16 mouse cellular contexts compared by ENCODE assay signal in genomic region chr6:125578647-125579011, GRCm38 (mm10). TPM values are rescaled to one million over a fixed set of nuclear protein-coding genes. Genes with fewer than 3 reads are reported as not detected.
DNase-seq lines count a peak whose midpoint lies in the region; ATAC-seq and TF ChIP-seq lines count a peak whose summit lies in the region.
"Had no signal": no experiment of that assay in that cellular context is flagged by ENCODE, and none has a peak within 500 bp of the region (broad histone marks: within the 10 kb centered on the region; RNA-seq: fewer than 3 reads in every experiment).

No protein-coding gene starts in this region.

- H3K36me3 ChIP-seq in hindbrain, embryonic 10.5 days, result no peaks in the 10 kb centered on the region
- H3K36me3 ChIP-seq in hindbrain, embryonic 12.5 days, result no peaks in the 10 kb centered on the region
- H3K36me3 ChIP-seq in ES-Bruce4 (ENCODE audit: control insufficient read depth, insufficient read depth, low read length, poor library complexity, severe bottlenecking), result no peaks in the 10 kb centered on the region
- H3K36me3 ChIP-seq in hindbrain, embryonic 14.5 days (replicated peaks; ENCODE audit: control insufficient read depth, insufficient read depth), result no peaks in the 10 kb centered on the region
- no peaks in the 10 kb centered on the region for H3K36me3 ChIP-seq in midbrain, embryonic 15.5 days (replicated peaks)
- H3K36me3 ChIP-seq: G1E; heart, embryonic 15.5 days; kidney, embryonic 15.5 days had no signal

- peak overlapping the region; percentile 70 for H3K27ac ChIP-seq in hindbrain, embryonic 10.5 days
- H3K27ac ChIP-seq in hindbrain, embryonic 12.5 days, result no peak overlapping the region
- peak overlapping the region; percentile 88 for H3K27ac ChIP-seq in ES-Bruce4 (ENCODE audit: insufficient read depth, low read length)
- H3K27ac ChIP-seq in hindbrain, embryonic 14.5 days, result no peak overlapping the region
- H3K27ac ChIP-seq in midbrain, embryonic 15.5 days, result peak overlapping the region; percentile 14; the same call in 1 of the 2 replicates
- H3K27ac ChIP-seq: kidney, embryonic 15.5 days had no signal

- no peak overlapping the region for H3K9ac ChIP-seq in hindbrain, embryonic 12.5 days
- no peak overlapping the region for H3K9ac ChIP-seq in ES-Bruce4 (ENCODE audit: low read depth, poor library complexity, severe bottlenecking)
- H3K9ac ChIP-seq in hindbrain, embryonic 14.5 days, result no peak overlapping the region
- no peak overlapping the region for H3K9ac ChIP-seq in midbrain, embryonic 15.5 days
- H3K9ac ChIP-seq: heart, embryonic 15.5 days; kidney, embryonic 15.5 days had no signal

- TF ChIP-seq CTCF in ES-Bruce4 (IDR thresholded peaks at IDR 0.05; ENCODE audit: low read depth, low read length), result no peak

- ATAC-seq in hindbrain, embryonic 12.5 days (ENCODE audit: low FRiP score), result no peak
- ATAC-seq in hindbrain, embryonic 14.5 days (ENCODE audit: low FRiP score), result peak; percentile 25; the same call in 1 of the 2 replicates
- ATAC-seq in midbrain, embryonic 15.5 days (replicated peaks), result peak; percentile 66
- ATAC-seq in megakaryocyte, adult 5-6 weeks (ENCODE audit: poor library complexity, severe bottlenecking), result no peak

- no peaks in the 10 kb centered on the region for H3K27me3 ChIP-seq in hindbrain, embryonic 10.5 days (ENCODE audit: insufficient read depth, poor library complexity, severe bottlenecking)
- no peaks in the 10 kb centered on the region for H3K27me3 ChIP-seq in hindbrain, embryonic 12.5 days
- H3K27me3 ChIP-seq in ES-Bruce4 (ENCODE audit: control insufficient read depth, insufficient read depth, low read length, poor library complexity, severe bottlenecking), result no peaks in the 10 kb centered on the region
- no peaks in the 10 kb centered on the region for H3K27me3 ChIP-seq in hindbrain, embryonic 14.5 days (ENCODE audit: control insufficient read depth, insufficient read depth, low read length)
- H3K27me3 ChIP-seq in midbrain, embryonic 15.5 days (replicated peaks), result no peaks in the 10 kb centered on the region
- H3K27me3 ChIP-seq: heart, embryonic 15.5 days; kidney, embryonic 15.5 days had no signal

- no peak overlapping the region for H3K4me2 ChIP-seq in hindbrain, embryonic 12.5 days (replicated peaks)
- no peak overlapping the region for H3K4me2 ChIP-seq in hindbrain, embryonic 14.5 days (replicated peaks)
- no peak overlapping the region for H3K4me2 ChIP-seq in midbrain, embryonic 15.5 days
- H3K4me2 ChIP-seq: heart, embryonic 15.5 days; kidney, embryonic 15.5 days; liver, embryonic 11.5 days had no signal

- WGBS in hindbrain, embryonic 10.5 days, result 72% methylated on average over 7 of the region's 7 CpGs
- WGBS in hindbrain, embryonic 12.5 days, result 72% methylated on average over 7 of the region's 7 CpGs
- 63% methylated on average over 7 of the region's 7 CpGs for WGBS in hindbrain, embryonic 14.5 days
- 44% methylated on average over 7 of the region's 7 CpGs for WGBS in midbrain, embryonic 15.5 days

- H3K9me3 ChIP-seq in hindbrain, embryonic 10.5 days, result no peaks in the 10 kb centered on the region
- H3K9me3 ChIP-seq in hindbrain, embryonic 12.5 days (replicated peaks), result no peaks in the 10 kb centered on the region
- H3K9me3 ChIP-seq in ES-Bruce4 (replicated peaks; ENCODE audit: control insufficient read depth, insufficient read depth, low read length, poor library complexity, severe bottlenecking), result no peaks in the 10 kb centered on the region
- no peaks in the 10 kb centered on the region for H3K9me3 ChIP-seq in hindbrain, embryonic 14.5 days (ENCODE audit: control insufficient read depth, low read length)
- no peaks in the 10 kb centered on the region for H3K9me3 ChIP-seq in midbrain, embryonic 15.5 days
- H3K9me3 ChIP-seq: heart, embryonic 15.5 days; kidney, embryonic 15.5 days had no signal

- peaks cover 17% of the 10 kb centered on the region for H3K4me1 ChIP-seq in hindbrain, embryonic 10.5 days (replicated peaks)
- H3K4me1 ChIP-seq in hindbrain, embryonic 12.5 days, result peaks cover 7% of the 10 kb centered on the region
- H3K4me1 ChIP-seq in ES-Bruce4 (ENCODE audit: control insufficient read depth, insufficient read depth, low read length), result peaks cover 5% of the 10 kb centered on the region
- peaks cover 4% of the 10 kb centered on the region; the same call in 1 of the 2 replicates for H3K4me1 ChIP-seq in hindbrain, embryonic 14.5 days (replicated peaks; ENCODE audit: control insufficient read depth, insufficient read depth, low read length)
- H3K4me1 ChIP-seq in midbrain, embryonic 15.5 days, result peaks cover 10% of the 10 kb centered on the region

- H3K4me3 ChIP-seq in hindbrain, embryonic 10.5 days, result no peak overlapping the region
- no peak overlapping the region for H3K4me3 ChIP-seq in hindbrain, embryonic 12.5 days
- no peak overlapping the region for H3K4me3 ChIP-seq in ES-Bruce4 (ENCODE audit: low read depth, low read length)
- H3K4me3 ChIP-seq in hindbrain, embryonic 14.5 days (replicated peaks; ENCODE audit: low read length), result no peak overlapping the region
- no peak overlapping the region for H3K4me3 ChIP-seq in midbrain, embryonic 15.5 days
- H3K4me3 ChIP-seq: heart, embryonic 15.5 days; kidney, embryonic 15.5 days had no signal

- DNase-seq in hindbrain, embryonic 10.5 days (ENCODE audit: low spot score), result no peak
- DNase-seq in hindbrain, embryonic 14.5 days (ENCODE audit: low spot score), result no peak
- DNase-seq in thymus, postnatal 25 days, result no peak
- DNase-seq in kidney, postnatal 36 days, result no peak
- DNase-seq: layer of hippocampus, postnatal 36 days; lung, adult 2 months; lung, postnatal 4 days; thymus, postnatal 14 days had no signal

- no peak for TF ChIP-seq POLR2A in ES-Bruce4 (IDR thresholded peaks at IDR 0.05; ENCODE audit: insufficient read depth, low read length)

- TF ChIP-seq EP300 in ES-Bruce4 (IDR thresholded peaks at IDR 0.05; ENCODE audit: insufficient read depth, low read depth, low read length), result no peak

RNA-seq across cellular contexts. Expression of gene Vwf, which starts 32.1 kb away (rescaled TPM):
- 3.9 and 7.1 TPM in 2 replicates for polyA plus RNA-seq in hindbrain, embryonic 10.5 days (2016; fragmentation: Nextera tagmentation; extraction: Ambion mirVana)
- polyA plus RNA-seq in hindbrain, embryonic 12.5 days (2016; fragmentation: Nextera tagmentation; extraction: Ambion mirVana), result 11.3 and 11.5 TPM in 2 replicates
- 2.7 and 3.2 TPM in 2 replicates for polyA plus RNA-seq in ES-Bruce4 (2011; ENCODE audit: insufficient read depth, insufficient read length, low read depth, missing spikeins)
- polyA plus RNA-seq in hindbrain, embryonic 14.5 days (2014; fragmentation: Nextera tagmentation; extraction: Ambion mirVana), result 13.1 and 14.2 TPM in 2 replicates
- polyA plus RNA-seq in midbrain, embryonic 15.5 days (2015; fragmentation: Nextera tagmentation; extraction: Ambion mirVana), result 10.8 and 11.3 TPM in 2 replicates
- total RNA-seq in megakaryocyte, adult 5-6 weeks (2015), result 0.18 and 1.6 TPM in 2 replicates
- total RNA-seq in megakaryocyte, adult 5-6 weeks (2017), result 0.26 and 0.49 TPM in 2 replicates

Comparison
In these comparisons a context has a peak if more than half of its experiments do, and no peak if none do; other contexts are left out.
1. H3K27ac ChIP-seq: peak in hindbrain, embryonic 10.5 days (single experiment), ES-Bruce4 (single experiment) and midbrain, embryonic 15.5 days (single experiment); none in hindbrain, embryonic 12.5 days (single experiment) and hindbrain, embryonic 14.5 days (single experiment).
2. ATAC-seq: peak in hindbrain, embryonic 14.5 days (single experiment) and midbrain, embryonic 15.5 days (single experiment); none in hindbrain, embryonic 12.5 days (single experiment) and megakaryocyte, adult 5-6 weeks (single experiment).